Mouse (Mus musculus): Measurements from ENCODE around the gene Snupn.
"Not testable (repeated sequence)": the region's sequence is repeated elsewhere in the genome, so short reads cannot be mapped to it uniquely, and the experiment has no call there.

Snupn gene

DNA sequence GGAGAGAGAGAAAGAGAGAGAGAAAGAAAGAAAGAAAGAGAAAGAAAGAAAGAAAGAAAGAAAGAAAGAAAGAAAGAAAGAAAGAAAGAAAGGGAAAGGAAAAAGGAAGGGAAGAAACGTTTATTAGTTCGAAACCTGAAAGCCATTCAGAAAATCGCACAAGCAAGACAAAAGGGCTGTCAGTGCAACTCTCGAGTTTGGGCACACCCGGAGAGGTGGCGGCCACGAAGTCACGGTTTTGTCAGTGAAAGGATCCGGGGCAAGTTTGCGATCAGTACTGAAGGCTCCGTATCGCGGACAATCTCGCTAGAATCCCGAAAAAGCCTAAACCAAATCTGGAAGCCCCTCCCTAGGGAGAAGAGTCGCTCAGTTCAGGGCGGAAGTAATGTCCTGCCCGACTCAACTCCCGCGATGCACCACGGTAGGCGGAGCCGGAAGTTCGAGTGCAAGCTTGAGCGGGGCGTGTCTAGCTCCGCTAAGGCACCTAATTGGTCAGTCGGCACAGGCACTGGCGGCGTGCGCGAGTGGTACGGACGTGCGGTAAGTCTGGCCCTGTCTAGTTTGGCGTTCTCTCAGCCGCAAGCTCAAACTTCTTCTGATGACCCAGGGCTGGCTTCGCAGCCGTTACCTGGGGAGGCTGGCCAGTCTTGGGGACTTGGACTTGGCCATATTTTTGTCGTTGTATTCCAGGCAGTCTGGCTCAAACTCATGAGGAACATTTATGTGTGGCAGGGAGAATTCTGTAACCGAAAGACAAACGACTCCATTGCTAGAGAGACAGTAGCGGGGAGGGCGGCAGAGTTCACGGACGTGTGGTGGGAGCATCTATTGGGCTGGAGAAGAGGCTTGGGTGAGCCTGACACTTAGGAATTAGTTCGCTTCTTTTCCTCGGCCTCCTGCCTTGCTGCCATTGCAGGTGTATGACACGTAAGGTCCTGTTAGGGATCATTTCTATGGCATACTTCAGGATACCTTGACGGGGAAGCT, at the start of gene Snupn:
TSS of gene Snupn (plus strand) at position 465 of the 987 bp plus-strand sequence.
- peak; percentile 91 to 92 for DNase-seq (ENCODE audit: low read depth in 1 of 2, low spot score in 2 of 2)

- DNase-seq (ENCODE audit: low read depth in 1 of 2, low spot score in 2 of 2), result no peak
Observed at GRCm38 (mm10) chr9:56901187-56901586, 49.5 kb upstream of the Snupn start.

- no peak for DNase-seq (ENCODE audit: low read depth in 1 of 2, low spot score in 2 of 2)
Observed at GRCm38 (mm10) chr9:56903662-56904061, 47.0 kb upstream of the Snupn start.

DNA sequence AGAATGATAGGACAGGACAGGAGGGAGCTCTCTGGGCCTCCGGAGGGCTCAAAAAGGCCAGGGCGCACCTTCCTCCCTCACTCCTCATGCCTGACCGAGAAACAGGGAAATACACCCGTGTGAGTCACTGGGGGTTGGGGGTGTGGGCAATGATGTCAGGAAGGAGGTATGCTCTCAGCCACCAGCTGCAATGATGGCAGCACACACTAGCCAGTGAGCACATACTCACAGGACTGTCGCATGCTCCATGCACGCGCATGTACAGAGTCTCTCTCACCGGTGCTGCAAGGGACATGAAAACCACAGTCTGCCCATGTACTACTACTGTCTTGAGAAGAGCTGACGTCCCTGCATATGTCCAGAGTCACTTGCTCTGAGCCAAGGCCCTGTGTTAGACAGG, 43.1 kb upstream of the Snupn start:
- no peak for DNase-seq (ENCODE audit: low read depth in 1 of 2, low spot score in 2 of 2)

GRCm38 (mm10) chr9:56909991-56910390, 40.7 kb upstream of the Snupn start:
- not testable (repeated sequence) for DNase-seq (ENCODE audit: low read depth in 1 of 2, low spot score in 2 of 2)

- no peak for DNase-seq (ENCODE audit: low read depth in 1 of 2, low spot score in 2 of 2)
Observed at GRCm38 (mm10) chr9:56911017-56911416, 39.7 kb upstream of the Snupn start.

DNA sequence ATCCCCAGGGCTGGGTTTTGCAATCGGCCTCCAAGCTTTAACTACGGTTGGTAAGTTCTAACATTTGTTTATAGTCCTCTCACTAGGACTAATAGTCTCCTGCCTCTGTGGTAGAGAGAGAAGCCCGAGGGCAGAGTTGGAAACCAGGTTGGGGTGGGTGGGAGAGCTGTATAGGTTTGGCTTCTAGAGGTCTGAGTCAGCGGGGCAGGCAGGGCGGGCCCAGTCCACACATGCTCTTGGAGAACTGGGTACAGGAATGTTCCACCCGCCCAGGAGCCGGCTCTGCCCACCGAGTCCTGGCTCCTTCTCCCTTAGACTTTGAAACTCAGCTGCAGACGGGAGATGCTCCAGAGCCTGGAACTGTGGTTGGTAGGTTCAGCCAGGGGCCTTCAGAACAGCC, 36.7 kb upstream of the Snupn start:
- DNase-seq (ENCODE audit: low read depth in 1 of 2, low spot score in 2 of 2), result no peak

GRCm38 (mm10) chr9:56915116-56915515, 35.6 kb upstream of the Snupn start:
- no peak for DNase-seq (ENCODE audit: low read depth in 1 of 2, low spot score in 2 of 2)

- DNase-seq (ENCODE audit: low read depth in 1 of 2, low spot score in 2 of 2), result no peak
Observed at GRCm38 (mm10) chr9:56915695-56916410, 34.8 kb upstream of the Snupn start.

- DNase-seq (ENCODE audit: low read depth in 1 of 2, low spot score in 2 of 2), result no peak
Observed at GRCm38 (mm10) chr9:56917131-56917530, 33.5 kb upstream of the Snupn start.

- DNase-seq (ENCODE audit: low read depth in 1 of 2, low spot score in 2 of 2), result no peak
Observed at GRCm38 (mm10) chr9:56918466-56918865, 32.2 kb upstream of the Snupn start.

GRCm38 (mm10) chr9:56922746-56923145, 27.9 kb upstream of the Snupn start:
- DNase-seq (ENCODE audit: low read depth in 1 of 2, low spot score in 2 of 2), result no peak

DNA sequence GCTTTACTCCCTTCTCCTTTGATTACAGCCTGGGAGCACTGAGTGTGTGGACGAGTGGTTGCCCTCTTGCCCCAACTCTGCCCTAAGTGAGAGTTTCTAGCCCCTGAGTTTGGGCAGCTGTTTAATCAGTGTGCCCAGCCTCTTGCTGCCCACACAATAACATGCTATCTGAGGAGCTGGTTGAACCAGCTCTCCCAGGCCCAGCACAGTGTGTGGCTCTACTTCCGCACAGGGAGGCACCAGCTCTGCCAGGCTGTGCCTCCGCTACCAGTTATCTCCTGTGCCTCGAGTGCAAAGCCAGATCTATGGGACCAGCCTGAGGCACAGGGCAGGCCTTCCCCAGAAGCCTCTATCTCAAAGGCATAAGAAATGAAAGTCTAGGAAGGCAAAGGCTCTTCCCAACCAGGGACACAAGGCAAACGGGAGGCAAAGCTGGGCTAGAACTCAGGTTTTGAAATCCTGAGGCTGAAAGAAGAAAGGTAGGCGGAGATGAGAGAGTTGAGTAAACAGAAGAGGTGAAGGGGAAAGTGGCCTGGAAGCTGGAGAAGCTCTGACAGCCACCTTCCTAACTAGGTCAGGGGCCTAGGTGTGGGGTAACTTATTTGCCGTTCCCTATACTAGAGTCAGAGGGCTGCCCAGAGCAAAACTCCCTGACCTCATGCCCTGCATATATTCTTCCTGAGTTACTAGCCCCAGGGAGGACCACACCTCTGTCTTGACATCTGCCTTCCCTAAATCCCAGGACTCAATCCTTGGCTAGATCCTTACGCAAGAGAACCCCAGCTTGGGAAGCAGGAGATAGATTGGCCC, 26.6 kb upstream of the Snupn start:
- DNase-seq (ENCODE audit: low read depth in 1 of 2, low spot score in 2 of 2), result no peak

GRCm38 (mm10) chr9:56924651-56925027, 26.0 kb upstream of the Snupn start:
- no peak for DNase-seq (ENCODE audit: low read depth in 1 of 2, low spot score in 2 of 2)

DNA sequence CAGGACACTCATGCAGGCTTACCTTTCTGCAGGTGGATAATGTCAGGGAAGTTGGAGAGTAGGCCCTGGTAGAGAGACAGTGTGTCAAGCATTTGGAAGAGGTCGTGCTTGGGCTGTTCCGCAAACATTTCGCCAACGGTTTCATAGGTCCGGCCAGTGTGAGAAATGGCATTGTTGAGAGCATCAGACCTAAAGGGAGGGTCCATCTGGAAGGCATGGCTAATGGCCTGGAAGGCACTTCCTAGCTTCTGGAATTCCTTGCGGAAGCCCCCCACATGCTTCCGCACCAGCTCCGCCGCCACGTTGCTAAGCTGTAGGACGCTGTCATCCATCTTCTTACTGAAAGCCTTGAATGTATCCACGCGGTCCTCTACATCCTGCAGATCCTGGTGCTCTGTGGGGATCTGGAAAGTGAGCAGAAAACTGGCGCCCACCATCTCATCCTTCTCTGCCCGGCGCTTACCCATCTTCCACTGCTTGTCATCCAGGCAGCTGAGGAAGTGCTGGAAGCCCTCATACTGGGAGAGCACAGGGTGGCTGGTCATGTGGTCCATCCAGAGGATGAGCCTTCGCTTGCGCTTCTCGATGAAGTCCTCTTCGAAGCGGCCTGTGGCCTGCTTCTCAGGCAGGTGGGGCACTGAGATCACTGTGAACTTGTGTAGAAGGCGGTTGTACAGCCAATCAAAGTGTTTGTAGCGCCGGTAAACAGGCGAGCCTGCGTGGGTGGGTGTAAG, 25.2 kb upstream of the Snupn start:
- DNase-seq (ENCODE audit: low read depth in 1 of 2, low spot score in 2 of 2), result no peak

- no peak for DNase-seq (ENCODE audit: low read depth in 1 of 2, low spot score in 2 of 2)
Observed at GRCm38 (mm10) chr9:56926025-56926360, 24.7 kb upstream of the Snupn start.

DNA sequence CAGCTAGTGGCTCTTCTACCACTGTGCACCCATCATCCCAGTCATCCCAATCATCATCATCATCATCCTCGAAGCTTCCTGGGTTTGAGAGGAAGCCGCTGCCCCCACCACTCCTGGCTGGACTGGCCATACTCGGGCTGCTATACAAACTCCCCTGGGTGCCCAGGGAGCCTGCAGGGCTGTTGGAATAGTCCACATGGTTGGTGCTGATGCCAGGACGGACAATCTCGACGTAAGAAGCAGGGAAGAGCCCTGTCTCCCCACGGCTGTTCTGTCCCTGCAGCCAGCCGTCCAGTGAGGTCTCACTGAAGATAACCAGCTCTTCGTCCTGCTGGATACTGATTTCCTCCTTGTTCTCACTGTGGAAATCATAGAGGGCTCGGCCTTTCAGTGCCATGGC, 24.3 kb upstream of the Snupn start:
- no peak for DNase-seq (ENCODE audit: low read depth in 1 of 2, low spot score in 2 of 2)

DNA sequence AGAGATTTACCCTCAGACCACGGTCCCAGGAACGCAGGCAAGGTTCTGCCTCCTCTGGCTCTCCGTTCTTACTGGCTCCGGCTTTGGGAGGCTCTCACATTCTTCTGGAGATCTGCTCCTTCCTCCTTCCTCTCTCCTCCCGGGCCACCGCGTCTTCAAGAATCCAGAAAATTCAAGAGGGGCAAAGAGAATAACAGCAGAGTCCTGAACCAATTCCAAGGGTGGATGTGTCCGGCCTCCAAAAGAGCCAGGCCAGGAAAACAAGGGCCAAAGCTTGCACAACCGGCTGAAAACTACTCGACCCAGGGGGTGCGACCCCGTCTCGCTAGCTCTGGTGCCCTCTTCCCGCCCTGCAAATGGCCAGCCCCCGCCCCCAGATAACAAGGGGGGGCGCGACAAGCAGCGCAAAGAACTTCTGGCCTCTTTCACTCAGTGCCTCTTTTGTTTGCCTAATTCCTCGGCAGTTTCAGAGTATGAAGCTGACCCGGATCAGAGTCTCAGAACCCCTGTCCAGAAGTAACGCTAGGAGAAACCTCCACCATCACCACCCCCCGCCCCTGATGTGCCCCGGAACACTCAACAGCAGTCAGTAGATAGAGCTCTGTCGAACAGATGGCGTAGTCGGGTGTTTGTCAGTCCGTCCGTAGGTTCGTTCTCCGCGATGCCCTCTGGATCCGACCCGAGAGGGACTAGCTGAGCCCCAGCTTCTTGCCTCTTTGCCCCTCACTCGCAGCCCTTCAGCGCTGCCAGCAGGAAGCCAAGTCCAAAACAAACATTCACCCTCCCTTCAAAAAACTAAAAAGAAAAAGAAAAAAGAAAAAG, 23.3 kb upstream of the Snupn start:
- no peak for DNase-seq (ENCODE audit: low read depth in 1 of 2, low spot score in 2 of 2)

- DNase-seq (ENCODE audit: low read depth in 1 of 2, low spot score in 2 of 2), result peak; percentile 20 to 69
Observed at GRCm38 (mm10) chr9:56928041-56928811, 22.5 kb upstream of the Snupn start, which contains the start of gene Snx33. TSS of gene Snx33 (minus strand) at chr9:56928371.

Data from monocyte, adult 2 months (primary cell).